Mouse (Mus musculus): ENCODE data around the gene Cd4. TPM values are rescaled to one million over a fixed set of nuclear protein-coding genes. Genes with fewer than 3 reads are reported as not detected.

Gene Cd4
- polyA plus RNA-seq, 1 experiment from 2014 or later = not detected

Other genes with a start within 250 kb of the Cd4 start
- 43.2 and 43.7 TPM in 2 replicates for gene Lpcat3, start 225.2 kb downstream of the Cd4 start, polyA plus RNA-seq (2015; fragmentation: Nextera tagmentation; extraction: Ambion mirVana)
- gene Emg1, start 176.0 kb downstream of the Cd4 start, polyA plus RNA-seq (2015; fragmentation: Nextera tagmentation; extraction: Ambion mirVana) = 110 and 120 TPM in 2 replicates
- gene Phb2, start 175.9 kb downstream of the Cd4 start, polyA plus RNA-seq (2015; fragmentation: Nextera tagmentation; extraction: Ambion mirVana) = 259 and 270 TPM in 2 replicates
- gene Ptpn6, start 149.5 kb downstream of the Cd4 start, polyA plus RNA-seq (2015; fragmentation: Nextera tagmentation; extraction: Ambion mirVana) = 6.0 and 7.9 TPM in 2 replicates
- 687 and 693 TPM in 2 replicates for gene Grcc10, start 146.8 kb downstream of the Cd4 start, polyA plus RNA-seq (2015; fragmentation: Nextera tagmentation; extraction: Ambion mirVana)
- gene Gm45234, start 132.2 kb downstream of the Cd4 start, polyA plus RNA-seq (2015; fragmentation: Nextera tagmentation; extraction: Ambion mirVana) = not detected in 2 replicates
- 21.0 and 23.1 TPM in 2 replicates for gene Atn1, start 131.7 kb downstream of the Cd4 start, polyA plus RNA-seq (2015; fragmentation: Nextera tagmentation; extraction: Ambion mirVana)
- gene Eno2, start 118.5 kb downstream of the Cd4 start, polyA plus RNA-seq (2015; fragmentation: Nextera tagmentation; extraction: Ambion mirVana) = 67.2 and 69.8 TPM in 2 replicates
- gene Lrrc23, start 108.5 kb downstream of the Cd4 start, polyA plus RNA-seq (2015; fragmentation: Nextera tagmentation; extraction: Ambion mirVana) = 0.57 and 2.1 TPM in 2 replicates
- gene Spsb2, start 79.6 kb downstream of the Cd4 start, polyA plus RNA-seq (2015; fragmentation: Nextera tagmentation; extraction: Ambion mirVana) = 4.7 and 8.5 TPM in 2 replicates
- gene Tpi1, start 73.9 kb downstream of the Cd4 start, polyA plus RNA-seq (2015; fragmentation: Nextera tagmentation; extraction: Ambion mirVana) = 385 and 391 TPM in 2 replicates
- 176 and 178 TPM in 2 replicates for gene Usp5, start 58.7 kb downstream of the Cd4 start, polyA plus RNA-seq (2015; fragmentation: Nextera tagmentation; extraction: Ambion mirVana)
- 26.6 and 33.2 TPM in 2 replicates for gene Cdca3, start 58.7 kb downstream of the Cd4 start, polyA plus RNA-seq (2015; fragmentation: Nextera tagmentation; extraction: Ambion mirVana)
- 0.44 and 0.93 TPM in 2 replicates for gene Gnb3, start 47.9 kb downstream of the Cd4 start, polyA plus RNA-seq (2015; fragmentation: Nextera tagmentation; extraction: Ambion mirVana)
- gene P3h3, start 30.5 kb downstream of the Cd4 start, polyA plus RNA-seq (2015; fragmentation: Nextera tagmentation; extraction: Ambion mirVana) = 20.5 and 20.6 TPM in 2 replicates
- gene Gpr162, start 24.2 kb downstream of the Cd4 start, polyA plus RNA-seq (2015; fragmentation: Nextera tagmentation; extraction: Ambion mirVana) = 21.2 and 22.4 TPM in 2 replicates
- gene Lag3, start 23.5 kb upstream of the Cd4 start, polyA plus RNA-seq (2015; fragmentation: Nextera tagmentation; extraction: Ambion mirVana) = 2.2 and 3.2 TPM in 2 replicates
- gene Ptms, start 31.9 kb upstream of the Cd4 start, polyA plus RNA-seq (2015; fragmentation: Nextera tagmentation; extraction: Ambion mirVana) = 797 TPM in 2 replicates
- gene Mlf2, start 43.2 kb upstream of the Cd4 start, polyA plus RNA-seq (2015; fragmentation: Nextera tagmentation; extraction: Ambion mirVana) = 535 and 552 TPM in 2 replicates
- gene Cops7a, start 77.3 kb upstream of the Cd4 start, polyA plus RNA-seq (2015; fragmentation: Nextera tagmentation; extraction: Ambion mirVana) = 85.4 and 96.4 TPM in 2 replicates
- gene Pianp, start 108.5 kb upstream of the Cd4 start, polyA plus RNA-seq (2015; fragmentation: Nextera tagmentation; extraction: Ambion mirVana) = 28.4 and 28.9 TPM in 2 replicates
- gene Zfp384, start 120.9 kb upstream of the Cd4 start, polyA plus RNA-seq (2015; fragmentation: Nextera tagmentation; extraction: Ambion mirVana) = 20.0 and 23.2 TPM in 2 replicates
- 147 and 148 TPM in 2 replicates for gene Ing4, start 151.5 kb upstream of the Cd4 start, polyA plus RNA-seq (2015; fragmentation: Nextera tagmentation; extraction: Ambion mirVana)
- gene Acrbp, start 161.5 kb upstream of the Cd4 start, polyA plus RNA-seq (2015; fragmentation: Nextera tagmentation; extraction: Ambion mirVana) = 19.0 and 21.0 TPM in 2 replicates
- gene Lpar5, start 179.7 kb upstream of the Cd4 start, polyA plus RNA-seq (2015; fragmentation: Nextera tagmentation; extraction: Ambion mirVana) = 0.43 and 0.77 TPM in 2 replicates
- gene Chd4, start 207.8 kb upstream of the Cd4 start, polyA plus RNA-seq (2015; fragmentation: Nextera tagmentation; extraction: Ambion mirVana) = 89.0 and 107 TPM in 2 replicates
- 44.5 and 45.3 TPM in 2 replicates for gene Nop2, start 243.7 kb upstream of the Cd4 start, polyA plus RNA-seq (2015; fragmentation: Nextera tagmentation; extraction: Ambion mirVana)